Mouse (Mus musculus) hindbrain, embryonic 10.5 days (tissue): ENCODE measurements at regions not wholly inside any gene's neighbourhood (a gene's known extent, or its start where the extent isn't known, plus 50 kb on each side); places are given as distances from the start of the nearest gene placed in this dataset.

Experiments used
- DNase-seq: peaks from one replicate; pipeline ENCODE4 v3.0.0-alpha.2; 2017; ENCODE audit warnings: low spot score
- H3K27ac ChIP-seq: fragments of 300-500 bp; sonication (generic); 2 replicates; pipeline ENCODE4 v1.5.1; 2016; ENCODE audit warnings: mild to moderate bottlenecking, moderate library complexity
- H3K27me3 ChIP-seq: fragments of 300-500 bp; sonication (generic); 2 replicates; pipeline ENCODE4 v1.6.1; 2016; ENCODE audit warnings: mild to moderate bottlenecking; ENCODE audit not compliant: poor library complexity, insufficient read depth, severe bottlenecking
- H3K36me3 ChIP-seq: fragments of 300-500 bp; sonication (generic); 2 replicates; pipeline ENCODE4 v1.6.1; 2016; ENCODE audit warnings: mild to moderate bottlenecking, moderate library complexity
- H3K4me1 ChIP-seq: fragments of 300-500 bp; sonication (generic); replicated peaks from 2 replicates; pipeline ENCODE4 v1.6.1; 2016; ENCODE audit warnings: mild to moderate bottlenecking
- H3K4me3 ChIP-seq: fragments of 300-500 bp; sonication (generic); 2 replicates; pipeline ENCODE4 v1.5.1; 2016; ENCODE audit warnings: mild to moderate bottlenecking, moderate library complexity
- H3K9me3 ChIP-seq: fragments of 300-500 bp; sonication (generic); 2 replicates; pipeline ENCODE4 v1.6.1; 2016; ENCODE audit warnings: mild to moderate bottlenecking, moderate library complexity
- WGBS: fragments of 180-500 bp; shearing (Covaris S2); methylation state at CpG from one replicate; pipeline ENCODE4 v1.1.7; 2016; 5-methylcytosine and 5-hydroxymethylcytosine counted together

DNA sequence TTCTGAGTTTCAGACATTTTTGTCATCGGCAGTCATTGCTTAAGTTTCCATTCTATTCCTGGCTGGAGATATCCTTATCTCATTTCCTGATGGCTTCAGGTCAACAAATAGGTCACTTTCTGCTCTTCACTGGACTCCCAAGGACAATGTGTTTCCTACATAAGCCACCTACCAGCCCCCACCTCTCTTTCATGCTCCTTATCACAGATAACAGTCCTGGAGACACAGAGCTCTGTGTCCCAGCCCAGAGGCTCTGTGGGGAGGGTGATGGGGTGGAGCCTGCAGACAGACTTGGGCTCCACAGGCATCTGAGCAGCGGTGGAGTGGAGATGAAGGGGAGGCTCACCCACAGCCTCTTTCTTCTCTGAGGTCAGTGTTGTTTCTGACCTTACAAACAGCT is 148.8 kb upstream of the Gadl1 start:
- peak overlapping the region; percentile 64 for H3K27ac ChIP-seq
- peaks cover 17% of the 10 kb centered on the region for H3K4me1 ChIP-seq
- no peaks in the 10 kb centered on the region for H3K9me3 ChIP-seq
- DNase-seq, result peak; percentile 20
- H3K4me3 ChIP-seq, result no peak overlapping the region
- H3K27me3 ChIP-seq, result no peaks in the 10 kb centered on the region
- 33% methylated on average over 2 of the region's 2 CpGs for WGBS
- H3K36me3 ChIP-seq, result no peaks in the 10 kb centered on the region

DNA sequence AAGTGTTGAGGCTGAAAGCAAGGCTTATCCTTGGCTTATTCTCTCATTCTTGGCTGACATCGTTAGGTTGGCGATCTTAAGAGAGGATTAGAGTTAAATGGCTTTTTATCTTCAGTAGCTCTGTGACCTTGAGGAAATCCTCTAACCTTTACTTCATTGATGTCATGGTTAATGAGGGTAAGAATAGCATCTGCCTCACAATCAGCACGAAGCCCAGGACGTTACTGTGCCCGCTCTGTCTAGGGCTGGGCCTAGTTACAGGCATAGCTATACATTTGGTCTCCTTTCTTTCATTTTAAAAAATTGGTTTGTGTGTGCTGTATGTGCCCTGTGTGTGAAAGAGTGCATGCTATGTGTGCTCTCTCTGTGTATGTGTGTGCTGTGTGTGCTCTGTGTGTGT is 145.1 kb upstream of the Gadl1 start:
- H3K36me3 ChIP-seq, result no peaks in the 10 kb centered on the region
- no peak overlapping the region for H3K27ac ChIP-seq
- H3K9me3 ChIP-seq, result no peaks in the 10 kb centered on the region
- WGBS, result 84% methylated on average over 5 of the region's 5 CpGs
- no peak for DNase-seq
- no peak overlapping the region for H3K4me3 ChIP-seq
- H3K27me3 ChIP-seq, result no peaks in the 10 kb centered on the region
- H3K4me1 ChIP-seq, result peaks cover 17% of the 10 kb centered on the region

DNA sequence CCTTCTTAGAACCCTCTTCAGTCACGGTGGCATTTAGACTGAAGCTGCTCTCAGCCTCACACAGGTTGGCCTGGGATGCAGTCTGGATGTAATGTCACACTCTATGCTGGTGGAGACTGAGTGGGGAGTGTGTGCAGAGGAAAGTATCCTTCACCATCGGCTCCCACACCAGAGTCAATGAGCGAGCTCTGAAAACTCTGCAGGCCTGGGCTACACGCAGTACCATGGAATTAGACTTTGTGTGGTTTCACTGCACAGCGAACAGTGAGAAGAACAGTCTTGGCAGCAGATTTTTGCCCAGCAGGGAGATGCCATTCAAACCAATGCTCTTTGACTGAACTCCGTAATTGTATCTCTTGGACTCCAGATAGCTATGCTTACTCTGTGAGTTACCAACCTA is 142.8 kb upstream of the Gadl1 start:
- Histone ChIP-seq H3K36me3 (no peaks in the 10 kb centered on the region), H3K4me3 (no peak overlapping the region), H3K9me3 (no peaks in the 10 kb centered on the region), H3K27me3 (no peaks in the 10 kb centered on the region), H3K27ac (no peak overlapping the region), H3K4me1 (peaks cover 9% of the 10 kb centered on the region)
- no peak for DNase-seq
- WGBS, result 81% methylated on average over 6 of the region's 6 CpGs

DNA sequence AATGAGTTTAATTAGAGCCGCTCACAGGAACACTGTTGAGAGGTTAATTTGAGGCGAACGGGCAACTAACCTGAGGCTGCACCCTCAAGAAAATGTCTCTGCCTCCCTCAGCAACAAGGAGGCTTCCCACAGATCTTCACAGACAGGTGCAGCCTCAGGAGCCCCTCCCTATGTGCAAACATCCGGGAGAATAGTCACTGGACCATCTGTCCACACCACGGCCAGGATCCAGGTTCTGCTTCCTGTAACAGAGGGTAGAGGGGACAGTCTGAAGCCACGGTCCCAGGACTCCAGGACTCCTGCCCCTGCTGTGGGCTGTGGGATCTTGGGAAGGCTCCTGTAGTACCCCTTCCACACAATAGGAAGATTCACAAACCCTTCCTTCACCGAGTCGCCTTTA is 134.1 kb upstream of the Gadl1 start:
- WGBS, result 78% methylated on average over 8 of the region's 8 CpGs
- Histone ChIP-seq H3K27me3 (no peaks in the 10 kb centered on the region), H3K4me3 (no peak overlapping the region), H3K9me3 (no peaks in the 10 kb centered on the region), H3K36me3 (no peaks in the 10 kb centered on the region), H3K4me1 (peaks cover 6% of the 10 kb centered on the region), H3K27ac (no peak overlapping the region)
- no peak for DNase-seq

DNA sequence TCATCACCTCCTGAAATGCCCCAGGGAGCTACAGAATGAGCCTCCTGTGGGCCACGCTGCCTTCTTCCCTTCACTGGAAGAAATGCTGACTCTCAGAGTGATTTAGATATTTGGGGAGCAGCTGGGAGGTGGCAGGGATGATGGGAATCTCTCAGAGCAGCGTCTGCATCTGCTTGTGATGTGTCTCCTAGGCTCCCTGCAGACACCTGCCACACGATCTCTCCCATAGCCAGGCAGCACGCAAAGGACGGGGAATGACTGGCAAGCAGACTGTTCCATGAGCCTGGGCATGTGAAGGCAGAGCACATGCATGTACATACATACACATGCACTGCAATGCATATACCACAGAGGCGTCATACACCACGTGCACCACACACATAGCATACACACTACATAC is 133.4 kb upstream of the Gadl1 start:
- 81% methylated on average over 7 of the region's 7 CpGs for WGBS

DNA sequence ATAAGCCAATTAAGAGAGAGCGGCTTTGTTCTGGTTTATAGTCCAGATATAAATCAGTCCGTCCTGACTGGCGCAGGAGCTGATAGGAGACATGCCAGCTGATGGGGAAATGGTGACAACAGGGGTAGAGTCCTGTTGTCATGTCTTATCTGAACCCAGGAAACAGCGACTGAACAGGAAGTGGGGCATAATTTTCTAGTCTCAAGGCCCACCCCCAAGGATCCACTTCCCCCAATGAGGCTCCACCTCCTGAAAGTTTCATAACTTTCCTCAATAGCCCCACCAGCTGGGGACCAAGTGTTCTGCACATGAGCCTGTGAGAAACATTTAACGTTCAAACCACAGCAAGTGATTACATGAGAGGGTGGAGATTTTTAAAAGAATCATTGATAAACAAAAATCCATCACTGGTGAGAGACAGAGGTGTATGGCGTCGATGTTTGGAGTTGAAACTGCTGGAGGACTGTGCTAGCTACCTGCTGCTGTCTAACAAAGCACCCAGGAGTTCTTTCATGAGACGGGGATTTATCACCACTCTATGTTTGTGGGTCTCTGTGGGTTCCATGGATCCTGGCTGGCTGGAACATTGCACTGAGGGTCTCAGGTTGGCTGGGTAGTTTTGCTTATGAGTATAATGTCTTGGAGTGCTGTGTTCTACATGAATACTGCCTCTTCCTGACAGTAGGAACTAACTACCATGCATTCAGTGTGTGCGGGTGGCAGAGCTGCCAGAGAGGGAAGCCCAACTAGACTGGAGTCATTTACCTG is 132.0 kb upstream of the Gadl1 start:
- DNase-seq, result no peak
- H3K27me3 ChIP-seq, result no peaks in the 10 kb centered on the region
- no peaks in the 10 kb centered on the region for H3K9me3 ChIP-seq
- no peaks in the 10 kb centered on the region for H3K36me3 ChIP-seq
- no peaks in the 10 kb centered on the region; the same call in none of the 2 replicates for H3K4me1 ChIP-seq
- H3K27ac ChIP-seq, result no peak overlapping the region
- WGBS, result 89% methylated on average over 9 of the region's 9 CpGs
- no peak overlapping the region for H3K4me3 ChIP-seq

More for the DNA sequence above, 133.4 kb upstream of the Gadl1 start:
- Histone ChIP-seq H3K4me1 (peaks cover 4% of the 10 kb centered on the region), H3K9me3 (no peaks in the 10 kb centered on the region), H3K4me3 (no peak overlapping the region), H3K27ac (no peak overlapping the region), H3K36me3 (no peaks in the 10 kb centered on the region), H3K27me3 (no peaks in the 10 kb centered on the region)
- no peak for DNase-seq

DNA sequence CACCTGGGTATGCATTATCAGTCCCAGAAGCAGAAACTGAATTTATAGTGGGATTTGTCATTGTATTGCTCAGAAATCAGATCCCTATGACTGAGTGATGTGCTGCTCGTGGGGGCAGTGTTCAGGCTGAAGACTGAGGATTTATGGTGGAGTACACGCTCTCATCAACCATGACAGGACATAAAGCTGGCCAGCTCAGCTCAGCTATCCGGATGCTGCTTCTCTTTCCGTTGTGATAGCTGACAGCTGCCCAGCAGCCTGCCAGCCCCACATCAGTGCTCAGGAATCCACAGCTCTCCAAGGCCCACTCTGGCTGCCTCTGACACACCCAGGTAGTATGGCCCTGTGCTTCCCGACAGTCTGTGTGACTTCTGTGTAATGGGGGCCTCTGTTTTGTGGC is 130.4 kb upstream of the Gadl1 start:
- Histone ChIP-seq H3K27ac (no peak overlapping the region), H3K36me3 (no peaks in the 10 kb centered on the region)

DNA sequence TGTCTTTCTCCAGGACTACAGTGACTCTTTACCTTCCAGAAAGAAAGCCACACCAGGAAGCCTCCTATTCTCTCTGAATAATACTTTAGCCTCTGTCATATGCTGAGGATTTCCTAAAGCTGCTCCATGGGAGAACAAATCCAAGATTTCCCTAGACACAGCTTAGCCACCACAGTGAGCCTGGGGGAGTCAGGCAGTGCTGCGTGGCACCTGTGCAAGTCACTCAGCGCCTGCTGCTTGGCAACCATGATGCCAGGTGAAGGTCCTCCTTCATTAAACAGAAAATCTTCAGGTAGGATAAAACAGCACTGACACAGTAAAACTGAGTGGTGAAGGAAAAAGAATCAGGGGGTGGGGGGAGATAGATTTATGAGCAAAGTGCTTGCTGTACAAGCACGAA is 109.9 kb upstream of the Gadl1 start:
- Histone ChIP-seq H3K4me3 (no peak overlapping the region), H3K27ac (no peak overlapping the region), H3K4me1 (peaks cover 12% of the 10 kb centered on the region), H3K27me3 (no peaks in the 10 kb centered on the region), H3K36me3 (no peaks in the 10 kb centered on the region), H3K9me3 (no peaks in the 10 kb centered on the region)
- WGBS, result 86% methylated on average over 3 of the region's 3 CpGs
- no peak for DNase-seq

More for the DNA sequence above, 130.4 kb upstream of the Gadl1 start:
- no peak overlapping the region for H3K4me3 ChIP-seq
- DNase-seq, result no peak
- no peaks in the 10 kb centered on the region; the same call in none of the 2 replicates for H3K4me1 ChIP-seq
- 84% methylated on average over 5 of the region's 5 CpGs for WGBS
- peaks cover 5% of the 10 kb centered on the region; the same call in 1 of the 2 replicates for H3K9me3 ChIP-seq
- H3K27me3 ChIP-seq, result no peaks in the 10 kb centered on the region

DNA sequence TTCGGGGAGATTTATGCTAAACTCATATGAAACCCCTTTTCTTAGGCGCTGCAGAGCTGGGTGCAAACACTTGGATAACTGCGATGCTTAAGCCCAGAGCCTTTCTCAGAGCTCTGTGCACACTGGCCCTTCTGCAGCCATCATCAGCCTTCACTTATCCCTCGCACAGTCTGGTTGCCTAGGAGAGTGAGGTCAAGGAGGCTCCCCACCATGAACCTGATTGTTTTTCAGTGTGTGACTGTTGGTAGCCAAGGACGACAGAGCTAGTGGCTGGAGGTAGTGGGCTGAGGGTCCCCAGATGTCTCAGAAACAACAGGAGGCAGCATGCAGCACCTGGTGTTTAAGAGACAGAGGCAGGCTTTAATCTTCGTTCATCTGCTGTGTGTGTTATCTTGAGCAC is 108.6 kb upstream of the Gadl1 start:
- H3K27me3 ChIP-seq, result no peaks in the 10 kb centered on the region
- peaks cover 18% of the 10 kb centered on the region for H3K4me1 ChIP-seq
- DNase-seq, result peak; percentile 47
- no peaks in the 10 kb centered on the region for H3K36me3 ChIP-seq
- no peak overlapping the region for H3K4me3 ChIP-seq
- no peaks in the 10 kb centered on the region for H3K9me3 ChIP-seq
- H3K27ac ChIP-seq, result peak overlapping the region; percentile 29; the same call in 1 of the 2 replicates
- WGBS, result 40% methylated on average over 6 of the region's 6 CpGs

DNA sequence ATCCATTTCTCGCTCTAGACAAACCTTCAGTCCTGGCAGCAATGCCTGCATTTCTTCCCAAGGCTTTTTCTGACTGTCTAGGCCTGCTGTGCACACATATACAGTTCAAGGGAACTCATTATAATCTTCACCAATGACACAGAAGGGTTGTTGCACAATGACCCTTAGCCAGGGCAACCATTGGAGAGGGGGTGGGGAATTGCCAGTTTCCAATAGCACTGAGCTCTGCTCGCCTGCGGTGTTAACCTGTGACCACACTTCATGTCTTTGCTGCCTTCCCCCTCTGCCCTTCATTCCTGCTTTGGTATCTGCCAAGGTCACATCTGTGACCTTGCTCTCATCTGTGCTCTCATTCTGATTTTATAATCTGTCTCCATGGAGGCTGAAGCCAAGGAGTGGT is 106.2 kb upstream of the Gadl1 start:
- no peak for DNase-seq
- Histone ChIP-seq H3K36me3 (no peaks in the 10 kb centered on the region), H3K4me3 (no peak overlapping the region), H3K4me1 (peaks cover 27% of the 10 kb centered on the region), H3K27ac (peak overlapping the region; percentile 40; the same call in 1 of the 2 replicates), H3K9me3 (no peaks in the 10 kb centered on the region), H3K27me3 (no peaks in the 10 kb centered on the region)
- 65% methylated on average over 3 of the region's 3 CpGs for WGBS

DNA sequence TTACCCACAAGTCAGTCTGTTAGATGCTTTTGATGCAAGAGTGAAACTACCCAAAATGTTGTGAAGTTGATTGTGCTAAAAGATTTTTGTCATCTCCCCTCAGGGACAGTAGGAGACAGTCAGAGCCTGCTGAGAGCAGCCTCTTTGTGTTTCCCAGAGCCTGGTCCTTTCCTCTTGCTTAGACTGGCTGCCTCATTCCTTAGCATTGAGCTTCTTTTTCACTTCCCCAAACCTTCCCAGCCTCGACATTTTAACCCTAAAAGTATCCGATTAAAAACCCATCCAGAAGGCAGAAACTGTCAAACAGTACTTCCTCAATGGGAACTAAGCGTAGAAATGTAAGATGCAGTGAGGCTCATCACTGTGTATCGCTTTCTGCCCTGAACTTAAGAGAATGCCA is 104.0 kb upstream of the Gadl1 start:
- Histone ChIP-seq H3K4me1 (peaks cover 27% of the 10 kb centered on the region), H3K27me3 (no peaks in the 10 kb centered on the region), H3K27ac (0 out of 2 replicates have a peak overlapping the region, but pooled peaks have one; percentile 23), H3K36me3 (no peaks in the 10 kb centered on the region), H3K9me3 (no peaks in the 10 kb centered on the region), H3K4me3 (no peak overlapping the region)
- WGBS, result 38% methylated on average over 4 of the region's 4 CpGs
- DNase-seq, result no peak

DNA sequence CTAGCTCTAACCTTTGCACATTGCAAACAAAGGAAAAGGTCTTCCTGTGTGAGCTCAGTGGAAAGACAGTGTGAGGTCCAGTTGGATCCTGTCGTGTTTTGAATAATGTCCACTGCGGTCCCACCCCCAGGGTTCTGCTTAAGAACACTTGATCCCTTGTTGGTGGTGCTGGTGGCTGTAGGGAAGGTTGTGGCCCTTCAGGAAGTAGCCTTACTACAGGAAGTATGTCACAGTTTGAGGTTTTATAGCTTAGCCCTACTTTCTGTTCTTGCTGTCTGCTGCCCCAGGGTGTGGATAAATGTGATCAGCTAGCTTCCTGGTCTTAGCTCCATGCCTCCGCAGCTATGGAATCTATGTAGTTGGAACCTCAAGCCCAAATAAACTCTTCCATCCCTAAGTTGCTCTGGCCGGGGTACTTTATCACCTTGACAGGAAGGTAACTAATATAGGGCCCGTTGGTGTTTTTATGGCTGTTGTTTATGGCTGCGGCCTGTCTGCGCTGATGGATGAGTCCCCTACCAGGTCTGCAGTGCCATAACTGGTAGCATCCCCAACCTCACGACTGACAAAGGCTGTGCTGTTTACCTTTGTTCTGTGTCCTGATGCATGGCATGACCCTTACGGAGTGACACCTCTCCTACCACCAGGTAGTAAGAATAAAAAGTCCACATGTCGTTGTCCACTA is 103.1 kb upstream of the Gadl1 start:
- WGBS, result 73% methylated on average over 10 of the region's 10 CpGs
- peak overlapping the region; percentile 40; the same call in 1 of the 2 replicates for H3K27ac ChIP-seq
- H3K27me3 ChIP-seq, result no peaks in the 10 kb centered on the region
- H3K9me3 ChIP-seq, result no peaks in the 10 kb centered on the region
- H3K4me1 ChIP-seq, result peaks cover 20% of the 10 kb centered on the region
- H3K36me3 ChIP-seq, result no peaks in the 10 kb centered on the region
- no peak overlapping the region for H3K4me3 ChIP-seq
- DNase-seq, result no peak

DNA sequence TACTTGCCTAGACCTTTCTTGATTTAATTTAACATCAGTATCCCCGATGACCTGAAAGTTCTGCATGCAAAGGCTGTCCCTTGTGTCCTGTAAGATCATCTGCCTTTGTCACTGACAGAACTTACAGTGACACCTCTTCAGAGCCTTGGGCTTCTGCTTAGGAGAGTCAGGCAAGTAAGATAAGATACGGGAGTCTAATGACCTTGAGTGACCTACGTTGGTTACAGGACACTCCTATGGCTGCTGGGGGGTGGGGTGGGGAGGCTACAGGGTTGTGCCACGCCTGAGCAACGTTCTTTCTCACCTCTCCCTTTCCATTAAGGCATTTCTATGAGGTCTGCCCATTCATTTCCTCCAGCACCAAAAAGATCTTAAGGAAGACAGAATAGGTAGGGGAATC is 69.1 kb upstream of the Gadl1 start:
- Histone ChIP-seq H3K4me3 (no peak overlapping the region), H3K36me3 (no peaks in the 10 kb centered on the region), H3K27me3 (no peaks in the 10 kb centered on the region), H3K4me1 (peaks cover 18% of the 10 kb centered on the region; the same call in 1 of the 2 replicates), H3K27ac (no peak overlapping the region), H3K9me3 (no peaks in the 10 kb centered on the region)
- no peak for DNase-seq
- 76% methylated on average over 5 of the region's 5 CpGs for WGBS
